Mouse (Mus musculus): ENCODE measurements around the gene Tgfbi.

- TF ChIP-seq CTCF (IDR thresholded peaks at IDR 0.05; ENCODE audit: low read depth): no peak
- no peak for TF ChIP-seq EP300 (IDR thresholded peaks at IDR 0.05; ENCODE audit: low read depth)
These were observed 3.0 kb downstream of the Tgfbi start for GRCm38 (mm10) chr13:56612331-56612730.
